Mouse (Mus musculus): ENCODE data around the gene Dennd1a. TPM values are rescaled to one million over a fixed set of nuclear protein-coding genes. Genes with fewer than 3 reads are reported as not detected.

Dennd1a gene
- polyA plus RNA-seq, 1 experiment from 2014 or later = 3.1 TPM

DNA sequence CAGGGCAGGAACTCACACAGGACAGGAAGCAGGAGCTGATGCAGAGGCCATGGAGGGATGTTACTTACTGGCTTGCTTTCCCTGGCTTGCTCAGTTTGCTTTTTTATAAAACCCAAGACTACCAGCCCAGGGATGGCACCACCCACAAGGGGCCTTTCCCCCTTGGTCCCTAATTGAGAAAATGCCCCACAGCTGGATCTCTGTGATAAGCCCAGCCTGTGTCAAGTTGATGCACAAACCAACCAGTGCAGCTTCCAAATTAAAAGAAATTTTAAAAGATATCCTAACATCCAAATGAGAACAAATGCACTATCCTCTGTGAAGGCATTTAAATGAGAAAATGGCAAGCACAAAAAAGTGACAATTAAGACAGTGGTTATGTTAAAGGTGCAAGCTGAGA is 95.6 kb downstream of the Dennd1a start:
- Histone ChIP-seq H3K9me3 (ENCODE audit: control insufficient read depth, low read length) (no peaks in the 10 kb centered on the region), H3K9ac (ENCODE audit: low read length) (no peak overlapping the region), H3K27me3 (ENCODE audit: control insufficient read depth, insufficient read depth, low read length) (no peaks in the 10 kb centered on the region), H3K4me2 (replicated peaks; ENCODE audit: low read depth) (no peak overlapping the region), H3K4me1 (replicated peaks; ENCODE audit: control insufficient read depth, insufficient read depth) (no peaks in the 10 kb centered on the region), H3K27ac (replicated peaks) (no peak overlapping the region), H3K36me3 (ENCODE audit: control insufficient read depth, insufficient read depth, low read length) (no peaks in the 10 kb centered on the region), H3K4me3 (ENCODE audit: low read depth, low read length) (no peak overlapping the region)
- TF ChIP-seq EP300 (optimal IDR thresholded peaks at IDR 0.05) (no peak), CTCF (IDR thresholded peaks at IDR 0.05; ENCODE audit: low read depth) (no peak)
- ATAC-seq (ENCODE audit: low FRiP score, low TSS enrichment) (no peak), DNase-seq (ENCODE audit: low spot score) (no peak)

DNA sequence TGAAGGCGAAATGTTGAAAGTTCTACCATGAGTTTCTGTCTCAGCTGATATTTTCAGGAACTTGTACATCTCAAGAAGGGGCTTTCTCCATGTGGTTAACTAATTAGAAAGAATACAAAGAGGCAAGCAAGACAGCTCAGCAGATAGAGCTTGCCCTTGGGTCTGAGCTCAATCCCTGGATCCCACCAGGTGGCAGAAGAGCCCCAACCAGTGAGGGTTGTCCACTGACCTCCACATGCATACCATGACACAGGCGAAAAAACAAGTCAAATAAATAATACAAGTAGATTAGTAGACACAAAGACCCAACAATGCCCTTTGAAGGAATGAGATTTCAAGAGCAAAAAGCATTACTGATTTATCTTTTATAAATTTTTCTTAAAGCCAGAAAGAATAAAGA is 100.8 kb downstream of the Dennd1a start:
- Histone ChIP-seq H3K27ac (replicated peaks) (no peak overlapping the region), H3K4me3 (ENCODE audit: low read depth, low read length) (no peak overlapping the region), H3K36me3 (ENCODE audit: control insufficient read depth, insufficient read depth, low read length) (no peaks in the 10 kb centered on the region), H3K4me1 (replicated peaks; ENCODE audit: control insufficient read depth, insufficient read depth) (no peaks in the 10 kb centered on the region), H3K9me3 (ENCODE audit: control insufficient read depth, low read length) (no peaks in the 10 kb centered on the region), H3K9ac (ENCODE audit: low read length) (no peak overlapping the region), H3K4me2 (replicated peaks; ENCODE audit: low read depth) (no peak overlapping the region), H3K27me3 (ENCODE audit: control insufficient read depth, insufficient read depth, low read length) (no peaks in the 10 kb centered on the region)
- ATAC-seq (ENCODE audit: low FRiP score, low TSS enrichment) (no peak), DNase-seq (ENCODE audit: low spot score) (no peak)
- TF ChIP-seq CTCF (IDR thresholded peaks at IDR 0.05; ENCODE audit: low read depth) (peak; percentile 58), EP300 (optimal IDR thresholded peaks at IDR 0.05) (no peak)
- 70% methylated on average over 2 of the region's 2 CpGs for WGBS

DNA sequence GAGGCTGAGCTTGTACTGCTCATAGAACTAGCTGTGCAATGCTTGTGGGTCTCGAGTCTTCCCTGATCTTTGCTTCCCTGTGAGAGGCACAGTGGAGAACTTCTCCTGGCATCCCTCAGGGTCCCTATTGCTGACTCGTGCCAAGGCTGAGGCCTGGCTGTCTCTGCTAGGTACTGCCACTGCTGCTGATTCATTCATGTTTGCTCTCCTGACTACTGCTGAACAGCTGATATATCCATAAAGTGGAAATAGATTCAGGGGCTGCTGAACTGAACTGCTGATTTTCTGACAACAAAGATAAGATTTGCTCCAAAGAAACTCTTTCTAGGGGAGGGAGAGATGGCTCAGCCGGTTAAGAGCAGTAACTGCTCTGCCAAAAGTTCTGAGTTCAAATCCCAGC is 102.2 kb downstream of the Dennd1a start:
- Histone ChIP-seq H3K9me3 (ENCODE audit: control insufficient read depth, low read length) (no peaks in the 10 kb centered on the region), H3K36me3 (ENCODE audit: control insufficient read depth, insufficient read depth, low read length) (no peaks in the 10 kb centered on the region), H3K4me2 (replicated peaks; ENCODE audit: low read depth) (no peak overlapping the region), H3K9ac (ENCODE audit: low read length) (no peak overlapping the region), H3K4me3 (ENCODE audit: low read depth, low read length) (no peak overlapping the region), H3K27me3 (ENCODE audit: control insufficient read depth, insufficient read depth, low read length) (no peaks in the 10 kb centered on the region), H3K4me1 (replicated peaks; ENCODE audit: control insufficient read depth, insufficient read depth) (no peaks in the 10 kb centered on the region), H3K27ac (replicated peaks) (no peak overlapping the region)
- WGBS = 79% methylated on average over 3 of the region's 3 CpGs
- no peak for ATAC-seq (ENCODE audit: low FRiP score, low TSS enrichment)
- no peak for TF ChIP-seq CTCF (IDR thresholded peaks at IDR 0.05; ENCODE audit: low read depth)
- no peak for DNase-seq (ENCODE audit: low spot score)

DNA sequence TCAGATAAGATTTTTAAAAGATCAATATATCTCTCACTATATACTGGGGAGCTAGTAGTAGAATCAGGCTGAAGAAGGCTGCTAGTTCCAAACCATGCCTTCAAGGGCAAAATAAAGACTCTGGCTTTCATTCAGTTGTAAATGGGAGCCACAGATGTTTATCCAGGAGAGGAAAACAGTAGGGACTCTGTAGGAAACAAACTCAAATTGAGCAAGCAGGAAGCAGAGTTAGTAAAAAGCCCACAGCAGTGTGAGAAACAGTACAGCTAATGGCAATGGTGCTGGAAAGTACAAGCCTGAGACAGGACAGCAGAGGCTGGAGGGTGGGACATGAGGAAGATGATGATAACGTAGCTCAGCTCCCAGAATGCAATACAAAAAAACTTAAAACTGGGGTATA is 103.3 kb downstream of the Dennd1a start:
- DNase-seq (ENCODE audit: low spot score) = no peak
- ATAC-seq (ENCODE audit: low FRiP score, low TSS enrichment) = no peak
- no peak overlapping the region for H3K27ac ChIP-seq (replicated peaks)
- TF ChIP-seq EP300 (optimal IDR thresholded peaks at IDR 0.05) (no peak), CTCF (IDR thresholded peaks at IDR 0.05; ENCODE audit: low read depth) (no peak)
- no peak overlapping the region for H3K4me3 ChIP-seq (ENCODE audit: low read depth, low read length)
- H3K4me1 ChIP-seq (replicated peaks; ENCODE audit: control insufficient read depth, insufficient read depth) = no peaks in the 10 kb centered on the region
- H3K9me3 ChIP-seq (ENCODE audit: control insufficient read depth, low read length) = no peaks in the 10 kb centered on the region
- no peaks in the 10 kb centered on the region for H3K36me3 ChIP-seq (ENCODE audit: control insufficient read depth, insufficient read depth, low read length)
- no peak overlapping the region for H3K4me2 ChIP-seq (replicated peaks; ENCODE audit: low read depth)
- 86% methylated on average over 1 of the region's 1 CpGs for WGBS
- no peaks in the 10 kb centered on the region for H3K27me3 ChIP-seq (ENCODE audit: control insufficient read depth, insufficient read depth, low read length)
- H3K9ac ChIP-seq (ENCODE audit: low read length) = no peak overlapping the region

DNA sequence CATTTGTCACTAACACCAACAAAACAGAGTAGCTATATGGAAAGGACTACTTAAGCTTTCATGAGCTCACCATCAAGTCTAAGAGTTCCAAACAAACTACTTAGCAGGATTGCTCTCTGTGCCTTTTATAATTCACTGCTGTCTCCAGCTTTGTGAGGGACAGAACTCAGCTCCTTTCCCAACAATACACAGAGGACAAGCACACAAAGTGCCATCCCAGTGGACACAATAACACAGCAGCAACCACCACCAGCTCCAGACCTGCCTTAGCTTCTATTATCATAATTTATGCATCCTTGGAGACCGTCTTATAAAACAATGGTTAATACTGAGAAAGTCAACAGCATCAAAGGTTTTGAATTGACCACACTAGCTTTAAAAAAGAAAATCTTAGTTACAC is 104.9 kb downstream of the Dennd1a start:
- Histone ChIP-seq H3K9ac (ENCODE audit: low read length) (no peak overlapping the region), H3K4me3 (ENCODE audit: low read depth, low read length) (no peak overlapping the region), H3K4me2 (replicated peaks; ENCODE audit: low read depth) (no peak overlapping the region), H3K36me3 (ENCODE audit: control insufficient read depth, insufficient read depth, low read length) (no peaks in the 10 kb centered on the region), H3K9me3 (ENCODE audit: control insufficient read depth, low read length) (no peaks in the 10 kb centered on the region), H3K4me1 (replicated peaks; ENCODE audit: control insufficient read depth, insufficient read depth) (no peaks in the 10 kb centered on the region), H3K27me3 (ENCODE audit: control insufficient read depth, insufficient read depth, low read length) (no peaks in the 10 kb centered on the region), H3K27ac (replicated peaks) (no peak overlapping the region)
- WGBS = 87% methylated on average over 1 of the region's 1 CpGs
- TF ChIP-seq CTCF (IDR thresholded peaks at IDR 0.05; ENCODE audit: low read depth) (no peak), EP300 (optimal IDR thresholded peaks at IDR 0.05) (no peak)
- DNase-seq (ENCODE audit: low spot score) (no peak), ATAC-seq (ENCODE audit: low FRiP score, low TSS enrichment) (no peak)

DNA sequence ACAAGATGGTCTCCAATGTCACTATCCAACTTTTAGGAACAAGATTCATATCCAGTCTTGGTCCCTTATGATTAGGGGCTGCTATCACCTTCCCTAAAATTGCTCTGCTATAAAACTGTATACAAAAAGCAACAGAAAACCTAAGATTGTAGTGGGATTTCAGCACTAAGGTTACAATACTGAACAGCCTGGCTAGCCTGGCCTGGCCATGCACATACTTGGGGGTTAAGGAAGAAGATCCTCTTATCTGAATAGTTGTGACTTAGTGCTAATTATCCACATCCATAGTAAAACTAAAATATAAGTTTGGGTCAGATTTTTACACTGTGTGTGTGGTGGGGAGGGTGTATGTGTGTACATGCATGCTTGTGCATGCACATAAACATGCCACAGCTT is 109.6 kb downstream of the Dennd1a start:
- H3K9ac ChIP-seq (ENCODE audit: low read length) = no peak overlapping the region
- H3K27ac ChIP-seq (replicated peaks) = no peak overlapping the region
- H3K36me3 ChIP-seq (ENCODE audit: control insufficient read depth, insufficient read depth, low read length) = no peaks in the 10 kb centered on the region
- no peaks in the 10 kb centered on the region for H3K4me1 ChIP-seq (replicated peaks; ENCODE audit: control insufficient read depth, insufficient read depth)
- H3K9me3 ChIP-seq (ENCODE audit: control insufficient read depth, low read length) = no peaks in the 10 kb centered on the region
- no peak for ATAC-seq (ENCODE audit: low FRiP score, low TSS enrichment)
- H3K27me3 ChIP-seq (ENCODE audit: control insufficient read depth, insufficient read depth, low read length) = no peaks in the 10 kb centered on the region
- H3K4me2 ChIP-seq (replicated peaks; ENCODE audit: low read depth) = no peak overlapping the region
- no peak overlapping the region for H3K4me3 ChIP-seq (ENCODE audit: low read depth, low read length)
- TF ChIP-seq CTCF (IDR thresholded peaks at IDR 0.05; ENCODE audit: low read depth) = no peak
- TF ChIP-seq EP300 (optimal IDR thresholded peaks at IDR 0.05) = no peak
- no peak for DNase-seq (ENCODE audit: low spot score)

Data from stomach, postnatal 0 days (tissue).